Mouse (Mus musculus) myocyte (in vitro differentiated cells): Measurements from ENCODE around the gene F11. TPM values are rescaled to one million over a fixed set of nuclear protein-coding genes. Genes with fewer than 3 reads are reported as not detected.

Source experiments
- H3K27me3 ChIP-seq: one replicate; pipeline ENCODE4 v1.6.1; 2011; ENCODE audit not compliant: control insufficient read depth, insufficient read depth, insufficient read length
- H3K36me3 ChIP-seq: one replicate; pipeline ENCODE4 v1.6.1; 2011; ENCODE audit not compliant: control insufficient read depth, insufficient read depth
- H3K4me2 ChIP-seq: one replicate; pipeline ENCODE4 v1.6.1; 2011; ENCODE audit warnings: low read depth, control low read depth
- H3K4me3 ChIP-seq: one replicate; pipeline ENCODE4 v1.5.1; 2011; ENCODE audit warnings: mild to moderate bottlenecking, control low read depth, moderate library complexity
- H3K79me2 ChIP-seq: one replicate; pipeline ENCODE4 v1.6.1; 2011; ENCODE audit not compliant: control insufficient read depth, insufficient read depth
- H3ac ChIP-seq: one replicate; pipeline ENCODE4 v1.6.1; 2011; ENCODE audit not compliant: control insufficient read depth, insufficient read length
- CEBPB ChIP-seq: IDR thresholded peaks from 2 replicates; pipeline ENCODE4 v1.6.1; 2011; ENCODE audit warnings: mild to moderate bottlenecking, moderate library complexity; ENCODE audit not compliant: poor library complexity, insufficient read depth, severe bottlenecking
- E2F4 ChIP-seq: IDR thresholded peaks from one replicate; pipeline ENCODE4 v1.6.1; 2011; ENCODE audit warnings: mild to moderate bottlenecking, control low read depth, moderate library complexity; ENCODE audit not compliant: insufficient read depth
- MAX ChIP-seq: IDR thresholded peaks from one replicate; pipeline ENCODE4 v1.6.1; 2011; ENCODE audit warnings: low read depth, mild to moderate bottlenecking, control low read depth
- MYOD1 ChIP-seq, 3 experiments: IDR thresholded peaks; one replicate each; pipeline ENCODE4 v1.6.1; 2011; ENCODE audit warnings: control low read depth in 2 of 3, low read depth in 2 of 3, mild to moderate bottlenecking in 2 of 3, moderate library complexity in 1 of 3; ENCODE audit not compliant: insufficient read length in 2 of 3, control insufficient read depth in 1 of 3
- MYOG ChIP-seq, 3 experiments: IDR thresholded peaks; one replicate each; pipeline ENCODE4 v1.6.1; 2011; ENCODE audit warnings: control low read depth in 2 of 3, low read depth in 2 of 3, mild to moderate bottlenecking in 2 of 3; ENCODE audit not compliant: insufficient read length in 2 of 3, control insufficient read depth in 1 of 3, insufficient read depth in 1 of 3
- POLR2A ChIP-seq: IDR thresholded peaks from one replicate; pipeline ENCODE4 v1.6.1; 2011; ENCODE audit warnings: low read depth, mild to moderate bottlenecking, control low read depth, moderate library complexity; ENCODE audit not compliant: insufficient read length
- POLR2AphosphoS2 ChIP-seq: IDR thresholded peaks from one replicate; pipeline ENCODE4 v1.6.1; 2011; ENCODE audit warnings: low read depth, control low read depth; ENCODE audit not compliant: insufficient read length
- REST ChIP-seq: IDR thresholded peaks from one replicate; pipeline ENCODE4 v1.6.1; 2011; ENCODE audit warnings: mild to moderate bottlenecking, control low read depth, moderate library complexity; ENCODE audit not compliant: insufficient read depth, insufficient read length
- SRF ChIP-seq: IDR thresholded peaks from one replicate; pipeline ENCODE4 v1.6.1; 2011; ENCODE audit warnings: low read depth; ENCODE audit not compliant: control insufficient read depth, insufficient read length
- TCF12 ChIP-seq: IDR thresholded peaks from one replicate; pipeline ENCODE4 v1.6.1; 2011; ENCODE audit warnings: mild to moderate bottlenecking, control low read depth; ENCODE audit not compliant: poor library complexity, insufficient read depth, severe bottlenecking
- TCF3 ChIP-seq: IDR thresholded peaks from one replicate; pipeline ENCODE4 v1.6.1; 2011; ENCODE audit warnings: low read depth, control low read depth; ENCODE audit not compliant: insufficient read length
- USF1 ChIP-seq: IDR thresholded peaks from one replicate; pipeline ENCODE4 v1.6.1; 2011; ENCODE audit warnings: low read depth, mild to moderate bottlenecking, control low read depth, moderate library complexity
- polyA plus RNA-seq: library from polyadenylated mRNA; unstranded; fragments of >200 nt; fragmentation: generic; extraction: Trizol; gene quantifications from one replicate; pipeline ENCODE4 v1.2.1, GENCODE M21; 2012; ENCODE audit warnings: missing spikeins

Gene F11
- polyA plus RNA-seq, 1 experiment: not detected

DNA sequence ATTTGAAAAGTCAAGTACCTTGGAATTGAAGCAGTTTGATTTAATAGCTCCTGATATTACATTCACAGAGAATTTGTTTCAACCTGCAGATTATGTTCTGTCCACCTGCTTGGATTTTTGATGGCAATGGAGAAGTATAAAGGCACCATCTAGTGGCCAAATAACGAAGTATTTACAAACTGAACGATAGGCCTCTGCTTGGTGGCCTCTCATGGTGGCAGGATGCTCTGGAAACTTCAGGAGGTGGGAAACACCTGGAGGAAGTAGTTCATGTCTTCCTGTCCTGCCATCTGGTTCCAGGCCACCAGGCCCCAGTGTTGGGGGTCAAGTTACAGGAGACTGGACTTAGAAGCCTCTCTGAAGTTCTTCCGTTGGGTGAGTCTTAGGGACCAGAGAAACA is 23.5 kb downstream of the F11 start:
- no peak for TF ChIP-seq MYOD1 (IDR thresholded peaks at IDR 0.05; ENCODE audit: control insufficient read depth in 1 of 3, insufficient read length in 2 of 3, low read depth in 2 of 3)
- no peak for TF ChIP-seq POLR2AphosphoS2
- no peak for TF ChIP-seq POLR2A
- no peak for TF ChIP-seq SRF
- no peak for TF ChIP-seq MAX
- TF ChIP-seq CEBPB: no peak
- TF ChIP-seq MYOG (IDR thresholded peaks at IDR 0.05; ENCODE audit: control insufficient read depth in 1 of 3, insufficient read depth in 1 of 3, insufficient read length in 2 of 3, low read depth in 2 of 3): no peak
- TF ChIP-seq USF1: no peak
- TF ChIP-seq E2F4: no peak

DNA sequence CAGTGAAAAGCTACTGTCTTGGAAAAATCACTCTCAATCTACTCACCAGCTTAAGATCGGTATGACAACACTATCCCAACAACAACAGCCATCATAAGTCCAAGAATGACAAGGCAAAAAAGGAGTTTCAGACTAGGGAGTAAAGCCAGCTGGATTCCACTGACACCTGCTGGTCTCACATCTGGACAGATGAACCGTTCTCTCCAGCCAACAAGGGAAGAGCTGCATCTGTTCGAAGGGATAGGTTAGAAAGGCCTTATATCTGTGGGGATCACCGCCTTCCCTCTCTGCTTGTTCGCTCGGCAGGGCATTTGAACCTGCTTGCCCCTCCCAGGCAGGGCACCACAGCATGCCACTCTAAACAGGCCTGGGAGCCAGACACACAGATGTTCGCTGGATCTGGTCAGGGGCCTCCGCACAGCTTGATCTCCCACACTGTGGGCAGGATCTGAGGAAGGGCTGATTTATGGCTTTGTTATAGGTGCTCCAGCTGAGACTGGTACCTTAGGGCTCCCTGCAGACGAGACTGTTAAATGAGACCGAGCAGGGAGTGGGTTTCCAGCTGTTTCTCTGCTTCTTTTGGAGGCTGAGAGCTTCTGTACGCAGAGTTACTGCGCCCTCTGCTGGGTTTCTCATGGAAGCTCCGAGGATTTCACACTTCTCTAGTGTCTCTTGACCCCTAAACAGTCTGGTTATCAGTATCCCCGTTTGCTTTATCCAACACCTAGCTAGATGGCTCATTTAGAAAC is 25.5 kb downstream of the F11 start:
- H3K4me3 ChIP-seq: no peak overlapping the region
- H3K27me3 ChIP-seq: no peaks in the 10 kb centered on the region
- no peak overlapping the region for H3ac ChIP-seq
- no peak overlapping the region for H3K4me2 ChIP-seq
- H3K36me3 ChIP-seq: no peaks in the 10 kb centered on the region
- TF ChIP-seq MYOD1 (IDR thresholded peaks at IDR 0.05; ENCODE audit: control insufficient read depth in 1 of 3, insufficient read length in 2 of 3, low read depth in 2 of 3) (peak in 1 of 3 experiments; percentile 1), USF1 (no peak)
- H3K79me2 ChIP-seq: no peaks in the 10 kb centered on the region

More for the DNA sequence above, 23.5 kb downstream of the F11 start:
- no peaks in the 10 kb centered on the region for H3K36me3 ChIP-seq
- H3ac ChIP-seq: no peak overlapping the region
- no peak overlapping the region for H3K4me3 ChIP-seq
- H3K79me2 ChIP-seq: no peaks in the 10 kb centered on the region
- no peak overlapping the region for H3K4me2 ChIP-seq
- no peaks in the 10 kb centered on the region for H3K27me3 ChIP-seq

DNA sequence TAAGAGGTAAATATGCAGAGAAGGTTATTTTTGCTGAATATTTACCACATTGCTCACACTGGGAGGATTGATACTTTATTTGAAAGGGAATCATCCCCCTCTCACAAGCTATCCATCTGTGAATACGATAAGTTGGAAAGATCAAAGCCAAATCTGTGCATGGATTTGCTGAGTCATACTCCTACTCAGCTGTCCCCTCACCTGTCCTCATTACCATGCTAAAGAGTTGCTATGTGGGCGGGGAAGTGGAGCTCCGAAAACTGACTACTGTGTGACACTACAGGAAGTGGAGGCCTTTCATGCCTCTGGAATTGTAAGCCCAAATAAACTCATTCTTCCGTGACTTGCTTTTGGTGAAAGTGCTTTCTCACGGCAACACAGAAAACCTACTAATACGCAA is 26.6 kb downstream of the F11 start:
- TF ChIP-seq MYOD1 (IDR thresholded peaks at IDR 0.05; ENCODE audit: control insufficient read depth in 1 of 3, insufficient read length in 2 of 3, low read depth in 2 of 3): no peak
- TF ChIP-seq POLR2A: no peak
- TF ChIP-seq E2F4: no peak
- no peak for TF ChIP-seq TCF3
- no peak for TF ChIP-seq REST
- TF ChIP-seq TCF12: no peak
- TF ChIP-seq POLR2AphosphoS2: no peak
- no peak for TF ChIP-seq USF1
- TF ChIP-seq SRF: no peak
- no peak for TF ChIP-seq MYOG (IDR thresholded peaks at IDR 0.05; ENCODE audit: control insufficient read depth in 1 of 3, insufficient read depth in 1 of 3, insufficient read length in 2 of 3, low read depth in 2 of 3)
- no peak for TF ChIP-seq CEBPB
- TF ChIP-seq MAX: no peak
- H3ac ChIP-seq: no peak overlapping the region
- no peak overlapping the region for H3K4me3 ChIP-seq

DNA sequence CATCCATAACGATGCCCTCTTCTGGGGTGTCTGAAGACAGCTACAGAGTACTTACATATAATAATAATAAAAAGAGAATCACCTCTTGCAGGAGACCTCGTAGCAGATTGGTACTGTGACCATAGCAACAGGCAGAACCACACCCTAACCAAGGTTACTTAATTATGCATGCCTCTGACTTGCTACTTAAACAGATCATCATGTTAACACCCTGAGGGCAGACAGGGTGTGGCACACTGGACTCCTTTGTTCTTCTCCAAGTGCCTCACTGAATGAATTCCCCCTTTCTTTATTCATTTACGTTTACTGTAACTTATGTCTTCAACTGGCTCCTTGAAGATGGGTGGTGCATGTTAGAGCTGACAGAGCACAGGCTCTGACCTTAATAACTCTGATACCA is 28.6 kb downstream of the F11 start:
- H3K4me2 ChIP-seq: no peak overlapping the region
- no peaks in the 10 kb centered on the region for H3K36me3 ChIP-seq
- no peak for TF ChIP-seq TCF12
- TF ChIP-seq E2F4: no peak
- TF ChIP-seq TCF3: no peak
- TF ChIP-seq REST: no peak
- TF ChIP-seq USF1: no peak
- no peak for TF ChIP-seq POLR2A
- TF ChIP-seq POLR2AphosphoS2: no peak
- no peak for TF ChIP-seq MAX
- no peak for TF ChIP-seq CEBPB
- TF ChIP-seq MYOG (IDR thresholded peaks at IDR 0.05; ENCODE audit: control insufficient read depth in 1 of 3, insufficient read depth in 1 of 3, insufficient read length in 2 of 3, low read depth in 2 of 3): no peak
- TF ChIP-seq MYOD1 (IDR thresholded peaks at IDR 0.05; ENCODE audit: control insufficient read depth in 1 of 3, insufficient read length in 2 of 3, low read depth in 2 of 3): no peak
- no peak for TF ChIP-seq SRF
- H3K79me2 ChIP-seq: no peaks in the 10 kb centered on the region
- no peak overlapping the region for H3ac ChIP-seq
- no peaks in the 10 kb centered on the region for H3K27me3 ChIP-seq
- H3K4me3 ChIP-seq: no peak overlapping the region

More for the DNA sequence above, 26.6 kb downstream of the F11 start:
- H3K27me3 ChIP-seq: no peaks in the 10 kb centered on the region
- H3K79me2 ChIP-seq: no peaks in the 10 kb centered on the region
- H3K4me2 ChIP-seq: no peak overlapping the region
- H3K36me3 ChIP-seq: no peaks in the 10 kb centered on the region

DNA sequence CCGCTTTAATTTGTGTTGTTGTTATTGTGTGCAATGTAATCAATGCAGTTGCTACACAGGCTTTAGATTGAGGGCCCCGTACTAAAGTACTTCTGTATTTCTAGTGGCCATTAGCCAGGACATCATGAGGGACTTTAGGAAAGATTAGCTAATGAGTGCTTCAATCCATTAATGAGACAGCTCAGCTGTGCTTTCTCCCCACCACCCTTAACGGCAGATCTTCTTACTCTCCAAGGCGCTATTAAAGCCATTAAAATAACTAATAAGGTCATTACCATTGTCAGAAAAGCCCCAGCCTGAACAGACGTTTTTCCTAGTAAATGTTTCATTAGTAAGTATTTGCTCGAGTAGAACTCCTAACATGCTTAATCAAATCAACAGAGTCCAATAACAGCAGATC is 59.4 kb downstream of the F11 start:
- Histone ChIP-seq H3K79me2 (no peaks in the 10 kb centered on the region), H3K27me3 (no peaks in the 10 kb centered on the region), H3ac (no peak overlapping the region), H3K4me2 (no peak overlapping the region), H3K4me3 (no peak overlapping the region), H3K36me3 (no peaks in the 10 kb centered on the region)
- TF ChIP-seq CEBPB (no peak), REST (no peak), MYOD1 (IDR thresholded peaks at IDR 0.05; ENCODE audit: control insufficient read depth in 1 of 3, insufficient read length in 2 of 3, low read depth in 2 of 3) (no peak), TCF12 (no peak), MAX (no peak)
